Mouse (Mus musculus) layer of hippocampus, postnatal 25 days (tissue): Measurements from ENCODE around the gene Reps2. TPM values are rescaled to one million over a fixed set of nuclear protein-coding genes. Genes with fewer than 3 reads are reported as not detected.

Experiments
- total RNA-seq, 2 experiments: library from RNA; stranded (reverse); gene quantifications; 2 replicates each; pipeline ENCODE4 v1.2.3; 2021

Reps2 gene
- total RNA-seq, 2 experiments from 2014 or later, result 137 to 150 TPM

Other genes with a start within 250 kb of the Reps2 start
- gene Rbbp7, start 116.8 kb upstream of the Reps2 start, total RNA-seq, result 100 to 1,000 TPM; 145 to 159 TPM
- 10 to 100 TPM; 20.1 to 21.9 TPM for gene Txlng, start 185.8 kb upstream of the Reps2 start, total RNA-seq
- 10 to 100 TPM; 30.0 to 30.1 TPM for gene Syap1, start 244.8 kb upstream of the Reps2 start, total RNA-seq